Mouse (Mus musculus): ENCODE results near the gene Ndufv3.

- TF ChIP-seq CTCF (IDR thresholded peaks at IDR 0.05; ENCODE audit: borderline replicate concordance, extremely low read depth, insufficient read depth, insufficient read length) (no peak), POLR2A (IDR thresholded peaks at IDR 0.05; ENCODE audit: borderline replicate concordance, extremely low read depth, insufficient read depth, insufficient read length, poor library complexity, severe bottlenecking) (no peak)
Observed at GRCm38 (mm10) chr17:31543574-31543973, 23.7 kb downstream of the Ndufv3 start.
